Mouse (Mus musculus) lung, embryonic 15.5 days (tissue): Measurements from ENCODE around the gene Nat8f4. TPM values are rescaled to one million over a fixed set of nuclear protein-coding genes. Genes with fewer than 3 reads are reported as not detected.
"Not testable (repeated sequence)": the region's sequence is repeated elsewhere in the genome, so short reads cannot be mapped to it uniquely, and the experiment has no call there.

Experiments
- ATAC-seq: fragments of 200-750 bp; cut with Nextera tagmentation; 2 replicates; pipeline ENCODE4 v1.8.0; 2017; ENCODE audit warnings: moderate number of reproducible peaks, borderline replicate concordance; ENCODE audit not compliant: low FRiP score, low TSS enrichment; ENCODE audit errors: extremely low read depth
- H3K27ac ChIP-seq: fragments of 300-500 bp; sonication (generic); 2 replicates; pipeline ENCODE4 v1.5.1; 2015; ENCODE audit warnings: moderate library complexity, mild to moderate bottlenecking, inconsistent platforms
- H3K27me3 ChIP-seq: fragments of 300-500 bp; sonication (generic); 2 replicates; pipeline ENCODE4 v1.6.1; 2015; ENCODE audit warnings: inconsistent platforms
- H3K36me3 ChIP-seq: fragments of 300-500 bp; sonication (generic); 2 replicates; pipeline ENCODE4 v1.6.1; 2015; ENCODE audit warnings: inconsistent platforms
- H3K4me1 ChIP-seq: fragments of 300-500 bp; sonication (generic); 2 replicates; pipeline ENCODE4 v1.6.1; 2015; ENCODE audit warnings: inconsistent platforms
- H3K4me2 ChIP-seq: fragments of 300-500 bp; sonication (generic); 2 replicates; pipeline ENCODE4 v1.6.1; 2015; ENCODE audit warnings: inconsistent platforms, mild to moderate bottlenecking, moderate library complexity
- H3K4me3 ChIP-seq: fragments of 300-500 bp; sonication (generic); 2 replicates; pipeline ENCODE4 v1.5.1; 2015; ENCODE audit warnings: mild to moderate bottlenecking, inconsistent platforms
- H3K9ac ChIP-seq: fragments of 300-500 bp; sonication (generic); 2 replicates; pipeline ENCODE4 v1.6.1; 2015; ENCODE audit warnings: inconsistent platforms
- H3K9me3 ChIP-seq: fragments of 300-500 bp; sonication (generic); 2 replicates; pipeline ENCODE4 v1.6.1; 2016; ENCODE audit warnings: inconsistent platforms
- whole genome bisulfite sequencing: fragments of 180-500 bp; shearing (Covaris S2); methylation state at CpG from one replicate; pipeline ENCODE4 v1.1.7; 2015; 5-methylcytosine and 5-hydroxymethylcytosine counted together
- polyA plus RNA-seq: library from polyadenylated mRNA; unstranded; fragments of >200 nt; fragmentation: Nextera tagmentation; extraction: Ambion mirVana; gene quantifications from 2 replicates; pipeline ENCODE4 v1.2.1, GENCODE M21; 2015

Nat8f4 gene
- polyA plus RNA-seq, 1 experiment from 2014 or later: 5.1 TPM

DNA sequence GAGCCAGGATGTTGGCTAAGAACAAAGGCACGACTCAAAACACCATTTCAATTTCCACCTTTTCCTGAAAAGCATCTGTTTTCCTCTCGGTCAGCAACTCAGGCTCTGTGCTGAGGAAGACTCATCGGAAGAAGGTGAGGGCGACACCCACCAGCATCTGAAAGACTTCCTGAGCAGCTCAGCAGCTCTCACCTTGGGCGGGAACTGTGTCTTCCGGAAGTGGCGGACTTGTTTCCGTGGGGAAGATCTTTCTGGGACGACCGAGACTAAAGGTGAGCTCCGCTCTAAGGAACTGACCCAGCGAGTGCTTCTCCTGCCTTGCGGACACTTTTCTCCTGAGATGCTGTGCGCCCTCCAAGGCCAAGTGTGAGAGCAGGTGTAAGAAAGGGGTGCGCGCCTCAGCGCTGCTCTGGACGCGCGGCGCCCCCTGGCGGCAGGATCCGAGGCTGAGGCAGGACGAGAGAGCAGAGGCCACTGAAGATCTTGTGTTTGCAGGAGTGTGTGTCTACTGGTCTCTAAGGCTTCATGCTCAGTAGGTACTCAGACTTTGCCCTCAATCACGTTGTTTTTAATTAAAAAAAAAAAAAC, 9.5 kb downstream of the Nat8f4 start:
- H3K9ac ChIP-seq, H3K4me1 ChIP-seq, H3K4me2 ChIP-seq, H3K36me3 ChIP-seq, H3K9me3 ChIP-seq, H3K27ac ChIP-seq, H3K27me3 ChIP-seq, ATAC-seq, H3K4me3 ChIP-seq: not testable (repeated sequence)
- WGBS: 68% methylated on average over 25 of the region's 25 CpGs

DNA sequence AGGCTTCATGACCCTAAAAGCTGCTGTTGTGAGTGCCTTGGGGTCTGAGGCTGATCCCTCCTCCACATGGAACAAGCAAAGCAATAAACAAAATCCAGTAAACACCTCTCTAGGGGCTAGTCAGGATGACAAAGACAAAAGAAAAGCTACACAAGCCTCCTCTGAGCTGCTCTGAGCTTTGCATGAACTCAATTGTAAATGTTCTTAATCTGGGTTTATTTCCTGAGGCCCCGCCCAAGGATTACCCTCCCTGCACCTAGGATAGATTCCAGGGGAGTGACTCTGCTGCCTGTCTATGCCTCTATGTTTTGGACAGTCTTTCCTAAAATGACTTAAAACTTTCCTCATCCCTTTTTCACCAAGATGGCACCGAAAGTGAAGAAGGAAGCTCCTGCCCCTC, 15.7 kb downstream of the Nat8f4 start:
- 80% methylated on average over 2 of the region's 2 CpGs for WGBS
- ATAC-seq: no peak

DNA sequence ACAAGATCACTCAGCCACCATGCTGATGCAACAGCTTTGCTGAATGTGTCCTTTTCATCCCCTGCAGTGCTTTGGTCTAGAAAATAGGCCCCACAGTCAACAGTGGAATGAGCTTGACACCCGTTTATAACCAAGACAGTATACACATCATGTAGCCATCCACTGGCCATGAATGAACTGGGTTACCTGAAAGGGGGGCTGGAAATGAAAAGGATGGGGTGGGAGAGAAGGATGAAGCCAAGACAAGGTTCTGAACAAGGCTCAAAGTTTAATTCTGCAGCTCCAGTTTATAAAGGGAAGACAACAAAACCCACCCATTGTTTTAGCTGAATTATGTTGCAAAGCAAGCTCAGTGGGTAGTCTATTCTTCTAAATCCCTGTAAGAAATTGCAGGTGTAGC, 20.4 kb downstream of the Nat8f4 start:
- no peak overlapping the region for H3K9ac ChIP-seq
- no peak overlapping the region for H3K4me3 ChIP-seq
- H3K4me1 ChIP-seq: no peaks in the 10 kb centered on the region
- no peaks in the 10 kb centered on the region for H3K27me3 ChIP-seq
- 88% methylated on average over 1 of the region's 1 CpGs for WGBS
- peaks cover 10% of the 10 kb centered on the region for H3K9me3 ChIP-seq
- no peak for ATAC-seq
- H3K36me3 ChIP-seq: no peaks in the 10 kb centered on the region
- no peak overlapping the region for H3K27ac ChIP-seq
- no peak overlapping the region for H3K4me2 ChIP-seq

More for the DNA sequence above, 15.7 kb downstream of the Nat8f4 start:
- no peaks in the 10 kb centered on the region for H3K36me3 ChIP-seq
- H3K27ac ChIP-seq: no peak overlapping the region
- H3K4me1 ChIP-seq: no peaks in the 10 kb centered on the region
- H3K4me3 ChIP-seq: no peak overlapping the region
- no peaks in the 10 kb centered on the region for H3K27me3 ChIP-seq
- no peak overlapping the region for H3K4me2 ChIP-seq
- no peak overlapping the region for H3K9ac ChIP-seq
- H3K9me3 ChIP-seq: 0 out of 2 replicates have a peak, but pooled peaks cover 4% of the 10 kb centered on the region

DNA sequence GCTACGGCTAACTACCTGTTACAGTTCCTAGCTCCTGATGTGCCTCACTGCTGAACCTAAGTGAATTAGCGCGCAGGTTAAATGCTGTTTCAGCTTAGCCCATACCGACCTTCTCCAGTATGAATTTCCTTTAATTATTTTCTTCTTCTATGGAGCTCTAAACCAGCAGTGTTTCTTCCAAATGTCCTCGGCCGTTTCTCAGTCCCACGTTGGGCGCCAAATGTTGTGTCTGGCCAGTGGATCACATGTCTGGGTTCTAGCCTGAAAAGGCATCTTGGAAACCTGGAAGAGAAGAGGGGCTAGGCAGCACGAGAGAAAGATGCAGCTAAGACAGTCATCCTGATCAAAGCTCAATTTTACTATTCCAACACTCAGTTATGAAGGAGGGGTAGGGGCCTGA, 21.4 kb downstream of the Nat8f4 start:
- H3K9ac ChIP-seq, H3K27me3 ChIP-seq, H3K36me3 ChIP-seq, H3K4me3 ChIP-seq, H3K27ac ChIP-seq, ATAC-seq, H3K4me2 ChIP-seq, H3K4me1 ChIP-seq: not testable (repeated sequence)
- WGBS: 94% methylated on average over 9 of the region's 9 CpGs
- peaks cover 10% of the 10 kb centered on the region for H3K9me3 ChIP-seq

DNA sequence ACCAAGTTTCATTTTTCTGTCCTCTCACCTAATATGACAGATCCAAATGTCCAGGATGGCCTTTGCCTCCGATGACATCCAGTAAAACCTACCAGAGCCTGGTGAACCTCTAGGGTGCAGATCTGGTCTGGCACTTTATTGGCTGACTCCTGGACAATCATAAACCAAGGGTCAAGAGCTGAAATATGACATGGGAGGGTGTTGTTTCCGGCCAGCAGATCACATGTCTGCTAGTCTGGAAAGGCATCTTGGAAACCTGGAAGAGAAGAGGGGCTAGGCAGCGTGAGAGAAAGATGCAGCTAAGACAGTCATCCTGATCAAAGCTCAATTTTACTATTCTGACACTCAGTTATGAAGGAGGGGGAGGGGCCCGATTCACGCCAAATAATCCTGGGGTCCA, 35.7 kb downstream of the Nat8f4 start, which contains the start of gene Nat8f2:
Gene Nat8f2 (minus strand): TSS at position 153 of the 400 bp plus-strand sequence.
- H3K4me3 ChIP-seq, H3K36me3 ChIP-seq, H3K4me2 ChIP-seq, H3K9me3 ChIP-seq, H3K27ac ChIP-seq, H3K9ac ChIP-seq, H3K4me1 ChIP-seq, ATAC-seq, H3K27me3 ChIP-seq: not testable (repeated sequence)
- WGBS: 63% methylated on average over 5 of the region's 5 CpGs

DNA sequence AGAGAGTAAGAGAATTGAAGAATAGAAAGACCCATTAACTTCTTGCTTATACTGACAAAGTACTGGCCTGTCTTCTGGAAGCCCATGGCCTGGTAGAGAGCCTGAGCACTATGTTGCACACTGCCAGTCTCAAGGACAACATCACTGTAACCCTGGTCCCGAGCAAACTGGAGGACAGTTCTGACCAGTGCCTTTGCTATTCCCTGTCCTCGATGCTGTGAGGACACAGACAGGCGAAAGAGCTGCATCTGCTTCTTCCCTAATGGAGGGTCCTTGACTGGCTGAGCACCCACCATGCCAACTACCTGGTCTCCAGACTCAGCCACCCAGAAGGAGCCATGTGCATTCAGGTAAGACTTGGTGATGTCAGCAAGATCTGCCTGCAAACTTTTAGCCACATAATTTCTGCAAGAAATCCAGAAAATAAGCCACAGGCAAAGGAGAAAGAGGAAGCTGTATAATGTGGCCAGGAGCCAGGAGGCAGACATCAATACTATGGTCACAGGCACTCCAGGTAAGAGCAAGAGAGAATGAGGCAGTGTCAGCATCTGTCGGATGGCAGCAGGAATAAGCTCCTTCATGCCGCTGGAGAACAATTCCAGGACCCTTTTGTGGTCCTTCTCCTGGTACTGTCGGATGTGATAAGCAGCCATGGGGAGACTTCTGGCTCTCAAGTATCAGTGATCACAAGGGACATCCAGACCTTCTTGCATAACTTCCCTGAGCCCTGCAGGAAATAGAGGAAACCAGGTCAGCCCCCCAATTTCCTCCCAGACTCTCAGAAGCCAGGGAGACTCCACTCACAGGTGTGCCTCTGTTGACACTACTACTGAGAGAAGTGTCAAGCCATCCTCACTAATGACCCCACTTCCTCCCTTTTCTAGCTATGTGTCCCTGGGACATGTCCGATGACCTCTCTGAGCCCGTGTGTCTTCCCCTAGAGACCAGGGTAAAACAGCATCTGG, 36.7 kb downstream of the Nat8f4 start:
- Histone ChIP-seq H3K36me3 (no peaks in the 10 kb centered on the region), H3K27me3 (no peaks in the 10 kb centered on the region), H3K4me1 (no peaks in the 10 kb centered on the region), H3K9me3 (no peaks in the 10 kb centered on the region), H3K4me3 (no peak overlapping the region), H3K4me2 (no peak overlapping the region), H3K9ac (no peak overlapping the region), H3K27ac (no peak overlapping the region)
- 72% methylated on average over 8 of the region's 8 CpGs for WGBS
- ATAC-seq: no peak

DNA sequence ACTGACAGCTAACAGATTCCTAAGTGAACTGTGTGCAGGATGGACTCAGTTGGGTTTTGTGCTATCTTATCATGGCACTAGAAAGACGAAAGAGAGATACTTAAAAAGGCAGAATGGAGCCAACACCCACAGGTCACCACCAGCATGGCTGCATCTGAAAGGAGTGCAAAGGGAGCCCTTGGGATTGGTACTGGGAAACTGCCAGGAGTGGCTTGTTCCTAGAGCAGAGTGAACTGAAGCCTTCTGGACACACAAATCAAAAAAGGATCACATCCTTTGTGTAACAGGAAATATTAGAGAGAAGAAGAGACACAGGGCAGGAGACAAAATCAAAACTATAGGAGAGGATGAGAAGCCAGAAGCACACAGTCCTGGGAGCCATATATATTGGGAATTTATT, 37.7 kb downstream of the Nat8f4 start:
- H3K4me1 ChIP-seq, H3K4me2 ChIP-seq, H3K36me3 ChIP-seq, H3K4me3 ChIP-seq, ATAC-seq, H3K9me3 ChIP-seq, H3K9ac ChIP-seq, H3K27me3 ChIP-seq, H3K27ac ChIP-seq: not testable (repeated sequence)
- WGBS: 53% methylated on average over 1 of the region's 1 CpGs

DNA sequence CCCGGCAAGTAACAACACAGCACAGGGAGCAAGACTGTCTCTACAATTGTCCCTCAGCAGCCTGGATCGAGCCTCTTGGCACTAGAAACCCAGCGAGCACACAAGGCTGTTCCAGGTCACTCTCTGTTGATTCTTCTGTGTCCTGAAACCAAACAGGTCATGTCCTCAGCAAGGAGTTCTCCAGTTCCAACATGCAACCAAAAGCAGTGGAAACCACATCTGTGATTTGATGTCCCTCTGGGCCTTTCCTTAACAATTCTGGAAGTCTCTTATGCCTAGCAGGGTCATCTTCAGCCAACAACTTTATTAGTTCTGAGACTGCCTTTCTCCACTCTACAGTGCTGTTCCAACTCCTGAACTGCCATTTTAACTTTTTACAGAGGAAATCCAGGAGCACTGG, 38.5 kb downstream of the Nat8f4 start:
- ATAC-seq, H3K4me2 ChIP-seq, H3K9me3 ChIP-seq, H3K27ac ChIP-seq, H3K27me3 ChIP-seq, H3K9ac ChIP-seq, H3K4me1 ChIP-seq, H3K4me3 ChIP-seq, H3K36me3 ChIP-seq: not testable (repeated sequence)
- 85% methylated on average over 3 of the region's 3 CpGs for WGBS

DNA sequence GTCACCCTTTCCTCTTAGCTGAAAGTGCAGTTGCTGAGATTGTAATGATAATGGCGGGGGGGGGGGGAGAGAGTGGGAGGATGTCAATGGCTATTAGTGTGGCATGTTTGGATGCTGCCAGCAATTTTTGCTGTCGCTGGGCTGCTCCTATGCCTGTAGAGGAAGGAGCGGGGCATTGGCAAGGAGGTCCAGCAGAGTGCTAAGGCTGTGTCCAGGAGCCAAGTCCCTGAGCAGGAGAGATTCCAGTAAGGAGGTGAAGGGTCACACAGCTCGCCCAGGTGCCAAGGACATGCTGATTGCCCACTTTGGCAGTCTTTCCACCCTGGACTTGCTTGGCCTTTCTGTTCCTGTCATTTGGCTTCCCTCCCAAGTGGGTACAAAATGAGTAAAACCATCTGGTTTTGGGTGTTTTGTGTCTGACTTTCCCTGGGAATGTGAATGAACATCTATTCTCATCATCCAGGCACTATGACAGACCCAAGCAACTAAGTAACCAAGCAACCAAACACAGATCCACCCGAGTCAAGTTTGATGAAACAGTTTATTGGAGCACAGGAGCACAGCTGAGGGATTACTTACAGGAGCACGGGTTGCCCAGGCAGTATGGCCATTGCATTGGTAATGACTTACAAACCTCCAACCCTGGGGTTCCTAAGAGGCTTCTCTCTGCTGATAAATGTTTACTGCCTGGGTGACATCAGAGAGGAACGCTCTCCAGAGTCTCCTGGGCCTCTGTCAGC, 39.6 kb downstream of the Nat8f4 start:
- H3K4me2 ChIP-seq, H3K27me3 ChIP-seq, H3K9me3 ChIP-seq, ATAC-seq, H3K4me1 ChIP-seq, H3K36me3 ChIP-seq, H3K9ac ChIP-seq, H3K4me3 ChIP-seq, H3K27ac ChIP-seq: not testable (repeated sequence)
- WGBS: 53% methylated on average over 5 of the region's 7 CpGs

DNA sequence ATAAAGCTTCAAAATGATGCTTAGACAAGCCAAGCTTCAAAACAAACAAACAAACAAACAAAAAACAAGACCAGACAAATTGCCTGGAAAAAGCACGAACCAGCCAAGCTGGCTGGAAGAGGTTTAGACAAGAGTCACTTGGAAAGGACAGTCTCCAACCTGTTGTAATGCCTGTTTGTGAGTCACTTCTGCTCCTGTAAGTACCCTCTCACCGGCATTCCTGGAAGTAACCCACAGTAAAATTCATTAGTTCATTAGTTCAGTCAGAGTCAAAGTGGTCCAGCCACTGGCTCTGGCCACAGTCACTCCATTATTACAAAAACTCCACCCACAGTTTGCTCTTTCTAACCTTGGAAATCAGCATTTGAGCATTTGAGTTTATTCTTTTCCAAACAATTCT, 40.8 kb downstream of the Nat8f4 start:
- no peaks in the 10 kb centered on the region for H3K27me3 ChIP-seq
- no peaks in the 10 kb centered on the region for H3K4me1 ChIP-seq
- H3K4me3 ChIP-seq: no peak overlapping the region
- no peaks in the 10 kb centered on the region for H3K9me3 ChIP-seq
- no peak for ATAC-seq
- H3K4me2 ChIP-seq: no peak overlapping the region
- no peak overlapping the region for H3K27ac ChIP-seq
- no peaks in the 10 kb centered on the region for H3K36me3 ChIP-seq
- 76% methylated on average over 2 of the region's 2 CpGs for WGBS
- no peak overlapping the region for H3K9ac ChIP-seq

DNA sequence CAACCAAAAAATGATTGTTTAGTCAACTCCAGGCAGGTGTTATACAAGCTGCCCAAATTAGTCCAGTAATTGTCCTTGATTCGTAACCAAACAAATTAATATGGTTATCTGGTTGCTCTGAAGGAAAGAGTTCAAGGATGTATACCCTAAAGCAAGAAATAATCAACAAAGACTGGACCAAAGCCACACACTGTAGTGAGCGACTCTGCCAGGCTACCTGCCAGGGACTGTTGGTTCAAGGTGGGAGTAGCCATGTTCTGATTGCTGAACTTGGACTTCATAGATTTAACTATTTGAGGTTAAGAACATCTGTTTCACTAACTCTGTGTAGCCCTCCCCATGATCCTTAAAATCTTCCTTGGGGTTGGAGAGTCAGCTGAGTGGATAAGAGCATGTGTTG, 41.5 kb downstream of the Nat8f4 start:
- H3K4me2 ChIP-seq: no peak overlapping the region
- ATAC-seq: no peak
- no peak overlapping the region for H3K4me3 ChIP-seq
- no peaks in the 10 kb centered on the region for H3K27me3 ChIP-seq
- no peak overlapping the region for H3K27ac ChIP-seq
- H3K9ac ChIP-seq: no peak overlapping the region
- H3K4me1 ChIP-seq: no peaks in the 10 kb centered on the region
- H3K36me3 ChIP-seq: no peaks in the 10 kb centered on the region
- no peaks in the 10 kb centered on the region for H3K9me3 ChIP-seq
- WGBS: 75% methylated on average over 2 of the region's 2 CpGs

DNA sequence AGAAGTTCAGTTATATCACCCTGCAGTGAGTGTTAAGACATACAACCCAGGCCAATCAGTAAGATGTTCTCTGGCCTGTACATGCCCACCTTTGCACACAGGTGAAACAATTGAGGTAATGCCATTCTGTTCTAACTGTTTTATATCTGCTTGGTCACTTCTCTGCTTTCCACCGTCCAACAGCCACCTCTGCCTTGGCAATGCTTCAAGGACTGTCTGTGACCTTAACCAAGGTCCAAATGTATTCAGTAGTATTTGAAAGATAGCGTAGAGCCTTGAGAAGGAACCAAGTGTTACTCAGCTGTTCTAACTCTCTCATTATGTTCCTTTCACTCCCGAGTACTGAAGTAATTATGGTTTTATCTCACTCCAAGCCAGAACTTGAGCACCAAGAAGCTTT, 42.1 kb downstream of the Nat8f4 start:
- Histone ChIP-seq H3K27ac (no peak overlapping the region), H3K4me2 (no peak overlapping the region), H3K4me1 (no peaks in the 10 kb centered on the region), H3K9me3 (no peaks in the 10 kb centered on the region), H3K4me3 (no peak overlapping the region), H3K27me3 (no peaks in the 10 kb centered on the region), H3K36me3 (no peaks in the 10 kb centered on the region), H3K9ac (no peak overlapping the region)
- no peak for ATAC-seq
- 65% methylated on average over 3 of the region's 3 CpGs for WGBS
